Mouse (Mus musculus): ENCODE measurements around the gene Zfp729b.

Zfp729b gene

DNA sequence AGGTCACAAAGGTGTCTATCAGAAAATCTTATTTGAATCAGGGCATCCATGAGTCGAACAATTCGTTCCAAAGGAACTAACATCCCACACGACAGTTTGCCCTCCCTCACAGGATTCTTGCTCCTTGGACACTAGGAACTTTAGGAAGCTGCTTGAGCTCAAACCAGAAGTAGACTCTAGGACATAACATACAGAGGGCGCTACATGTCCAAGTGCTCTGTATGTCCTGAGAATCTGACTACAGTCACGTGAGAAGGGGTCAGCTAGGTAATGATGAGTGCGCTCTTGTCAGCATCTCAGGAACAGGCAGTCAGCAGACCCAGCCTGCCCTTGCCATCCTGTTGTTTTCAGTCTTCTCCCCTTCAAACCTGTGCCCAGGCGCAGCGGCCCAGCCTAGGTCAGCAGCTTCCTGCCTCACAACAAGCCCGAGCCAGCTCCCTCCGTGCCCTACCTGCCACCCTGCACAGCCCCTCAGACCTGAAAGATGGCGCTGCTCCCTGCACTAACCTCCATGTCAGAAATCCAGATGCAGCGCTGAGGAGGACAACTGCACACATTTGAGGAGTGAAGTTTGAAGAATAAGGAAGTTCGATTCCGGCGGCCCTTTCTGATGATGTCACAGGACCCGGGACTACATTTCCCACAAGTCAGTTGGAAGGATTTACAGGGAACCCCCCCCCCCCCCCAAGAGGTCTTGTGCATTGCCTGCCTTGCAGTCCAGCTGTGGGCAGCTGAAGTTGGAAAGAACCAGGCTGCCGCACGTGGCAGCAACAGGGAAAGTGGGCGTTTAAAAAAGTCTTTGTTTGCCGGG lies at the start of gene Zfp729b:
Gene Zfp729b (minus strand): TSS at position 642 of the 811 bp plus-strand sequence.
- peak; percentile 78 for DNase-seq (ENCODE audit: low read depth, low spot score)

DNA sequence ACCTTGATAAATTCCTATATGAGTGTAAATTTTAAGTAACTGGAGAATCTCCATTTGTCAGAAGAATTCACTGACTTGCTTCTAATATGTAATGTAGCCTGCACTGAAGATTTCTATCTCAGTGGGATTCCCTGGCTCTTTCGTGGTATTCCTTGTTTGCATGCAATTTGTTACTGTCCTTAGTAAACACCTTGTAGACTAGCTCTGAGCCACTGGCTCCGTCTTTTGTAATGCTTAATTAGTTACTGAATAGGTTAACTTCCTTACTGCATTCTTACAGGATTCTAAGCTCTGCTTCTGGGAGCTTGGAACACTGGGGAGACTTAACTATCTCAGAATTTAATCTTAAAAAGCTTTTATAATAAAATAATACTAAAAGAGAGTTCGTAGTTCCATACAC lies 43.0 kb upstream of the Zfp729b start:
- DNase-seq (ENCODE audit: low read depth, low spot score): no peak

DNA sequence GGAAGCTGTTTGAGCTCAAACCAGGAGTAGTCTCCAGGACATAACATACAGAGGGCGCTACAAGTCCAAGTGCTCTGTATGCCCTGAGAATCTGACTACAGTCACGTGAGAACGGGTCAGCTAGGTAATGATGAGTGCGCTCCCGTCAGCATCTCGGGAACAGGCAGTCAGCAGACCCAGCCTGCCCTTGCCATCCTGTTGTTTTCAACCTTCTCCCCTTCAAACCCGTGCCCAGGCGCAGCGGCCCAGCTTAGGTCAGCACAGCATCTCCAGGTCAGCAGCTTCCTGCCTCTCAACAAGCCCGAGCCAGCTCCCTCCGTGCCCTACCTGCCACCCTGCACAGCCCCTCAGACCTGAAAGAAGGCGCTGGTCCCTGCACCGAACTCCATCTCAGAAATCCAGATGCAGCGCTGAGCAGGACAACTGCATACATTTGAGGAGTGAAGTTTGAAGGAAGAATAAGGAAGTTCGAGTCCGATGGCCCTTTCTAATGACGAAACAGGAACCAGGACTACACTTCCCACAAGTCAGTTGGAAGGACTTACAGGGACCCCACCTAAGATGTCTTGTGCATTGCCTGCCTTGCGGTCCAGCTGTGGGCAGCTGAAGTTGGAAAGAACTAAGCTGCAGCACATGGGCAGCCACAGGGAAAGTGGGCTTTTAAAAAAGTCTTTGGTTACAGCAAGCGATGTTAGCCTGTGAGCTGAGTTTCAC lies 27.9 kb upstream of the Zfp729b start, which contains the start of the genes Gm49345 and Zfp729a:
Gene Gm49345 (minus strand): TSS at position 476 of the 714 bp plus-strand sequence.
Gene Zfp729a (minus strand): TSS at position 498 of the 714 bp plus-strand sequence.
- peak; percentile 84 for DNase-seq (ENCODE audit: low read depth, low spot score)

GRCm38 (mm10) chr13:67610108-67610507 lies 601 bp upstream of the Zfp729b start:
- no peak for DNase-seq (ENCODE audit: low read depth, low spot score)

DNA sequence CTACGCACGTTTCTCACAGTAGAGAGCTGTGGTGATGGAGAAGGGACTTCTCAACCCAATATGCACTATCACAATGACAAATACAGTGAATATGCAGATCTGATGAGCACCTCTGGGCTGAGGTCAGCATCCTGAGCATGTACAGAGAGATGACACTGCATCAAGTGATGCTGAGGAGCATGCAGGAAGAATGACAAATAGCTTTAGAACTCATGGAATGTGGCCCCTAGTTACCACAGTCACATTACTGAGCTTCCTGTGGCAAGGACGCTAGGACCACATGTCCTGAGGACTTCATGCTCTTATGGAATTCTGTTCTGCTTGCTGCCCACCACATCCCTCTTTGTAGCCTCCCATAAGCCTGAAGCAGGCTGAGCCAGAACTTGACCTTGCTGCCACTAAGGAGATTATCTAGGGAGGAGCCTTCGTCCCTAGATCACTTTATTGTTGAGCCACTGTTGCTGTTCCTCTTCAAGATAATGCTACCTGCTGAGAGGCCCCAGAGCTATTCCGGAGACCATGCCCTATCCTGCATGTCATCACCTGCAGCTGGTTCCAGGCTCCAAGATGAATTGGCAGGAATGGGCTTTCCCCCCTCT lies 36.8 kb downstream of the Zfp729b start:
- DNase-seq (ENCODE audit: low read depth, low spot score): no peak

GRCm38 (mm10) chr13:67553730-67554129 lies 55.8 kb downstream of the Zfp729b start, which contains the start of gene Zfp748:
Zfp748 (minus strand) TSS chr13:67553830.
- DNase-seq (ENCODE audit: low read depth, low spot score): no peak

DNA sequence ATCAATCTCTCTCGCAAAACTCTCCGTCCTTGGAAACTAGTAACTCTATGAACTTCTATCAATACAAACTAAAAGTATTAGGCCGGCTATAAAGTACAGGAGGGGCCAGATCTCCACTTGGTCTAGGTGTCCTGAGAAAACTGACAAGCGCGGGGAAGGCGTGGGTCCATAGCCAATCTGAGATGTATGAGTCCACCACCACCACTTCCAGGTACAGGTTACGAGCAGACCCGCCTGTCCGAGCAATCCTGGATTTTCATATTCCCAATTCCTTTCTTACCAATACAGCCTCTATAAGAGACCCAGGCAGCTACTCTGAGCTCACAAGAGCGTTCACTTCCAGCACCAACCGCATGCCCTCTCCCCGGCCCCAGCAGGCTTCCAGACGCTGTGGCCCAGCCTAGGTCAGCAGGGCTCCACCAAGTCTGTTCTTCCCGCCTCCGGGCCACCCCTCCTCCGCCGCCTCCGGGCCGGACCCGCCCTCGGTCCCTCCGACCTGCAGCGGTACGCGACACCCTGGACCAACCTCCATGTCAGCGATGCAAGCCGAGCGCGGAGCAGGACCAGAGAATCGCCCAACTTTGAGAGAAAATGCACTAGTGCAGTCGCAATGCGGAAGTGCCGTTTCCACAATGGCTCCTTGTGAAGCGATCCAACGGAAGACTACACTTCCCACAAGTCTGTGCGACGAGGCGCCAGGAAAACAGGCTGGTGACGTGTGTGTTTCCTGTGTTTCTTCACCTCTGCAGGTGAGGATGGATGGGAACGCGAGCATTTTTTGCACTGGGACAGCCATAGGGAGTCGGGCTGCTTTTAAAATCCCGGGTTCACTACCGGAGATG lies 56.8 kb downstream of the Zfp729b start:
- DNase-seq (ENCODE audit: low read depth, low spot score): peak; percentile 79

GRCm38 (mm10) chr13:67545941-67546340 lies 63.6 kb downstream of the Zfp729b start:
- DNase-seq (ENCODE audit: low read depth, low spot score): no peak
